Mouse (Mus musculus): ENCODE results near the gene Syde2. TPM values are rescaled to one million over a fixed set of nuclear protein-coding genes. Genes with fewer than 3 reads are reported as not detected.

Gene Syde2
- total and polyA plus RNA-seq, 3 experiments = 0.10 to 0.30 TPM; not detected in 1

GRCm38 (mm10) chr3:145952945-145953344, 34.7 kb upstream of the Syde2 start:
- no peak overlapping the region for H3K27ac ChIP-seq (ENCODE audit: insufficient read depth, low read depth)
- TF ChIP-seq RAD21 (IDR thresholded peaks at IDR 0.05; ENCODE audit: low read depth, low read length) (no peak), ETS1 (conservative IDR thresholded peaks at IDR 0.05; ENCODE audit: low read depth, low read length) (no peak)
- no peaks in the 10 kb centered on the region for H3K79me2 ChIP-seq (replicated peaks; ENCODE audit: control insufficient read depth, extremely low read depth, insufficient read depth, poor library complexity, severe bottlenecking)
- dilution Hi-C loops (cut with MboI; ENCODE audit: extremely low pct_ligation_motif_present, extremely low pct_unique_long_range_greater_than_20kb, low sequenced_read_pairs) = no loop called here
- H3K9ac ChIP-seq (ENCODE audit: insufficient read depth, low read depth) = no peak overlapping the region
- H3K4me3 ChIP-seq (replicated peaks in 1 of 3; ENCODE audit: low read depth in 2 of 3, low read length in 2 of 3, poor library complexity in 1 of 3) = no peak overlapping the region
- in situ Hi-C loops (cut with MboI; ENCODE audit: low pct_ligation_motif_present, low pct_unique_long_range_greater_than_20kb, low sequenced_read_pairs) = no loop called here
- no peak overlapping the region for H3K4me2 ChIP-seq (ENCODE audit: insufficient read depth, low read depth, poor library complexity, severe bottlenecking)
- H3K36me3 ChIP-seq (replicated peaks in 1 of 2; ENCODE audit: control insufficient read depth in 1 of 2, insufficient read depth in 1 of 2, low read length in 1 of 2) = no peaks in the 10 kb centered on the region
- H3K27me3 ChIP-seq (replicated peaks) = no peaks in the 10 kb centered on the region
- H3K9me3 ChIP-seq (replicated peaks; ENCODE audit: low read length) = peaks cover 9% of the 10 kb centered on the region
- H3K4me1 ChIP-seq (ENCODE audit: control insufficient read depth in 1 of 2, insufficient read depth in 2 of 2) = peaks cover 0 to 18% of the 10 kb centered on the region in 2 experiments; a peak in 2 of 4 replicates
- DNase-seq (ENCODE audit: extremely low read depth) = no peak

- dilution Hi-C loops (cut with MboI; ENCODE audit: extremely low pct_ligation_motif_present, extremely low pct_unique_long_range_greater_than_20kb, low sequenced_read_pairs) (no loop called here), in situ Hi-C loops (cut with MboI; ENCODE audit: low pct_ligation_motif_present, low pct_unique_long_range_greater_than_20kb, low sequenced_read_pairs) (no loop called here)
- TF ChIP-seq ETS1 (conservative IDR thresholded peaks at IDR 0.05; ENCODE audit: low read depth, low read length) = no peak
- no peak for TF ChIP-seq ZNF384 (IDR thresholded peaks at IDR 0.05; ENCODE audit: low read depth, low read length)
- no peak for TF ChIP-seq BHLHE40 (IDR thresholded peaks at IDR 0.05; ENCODE audit: low read depth, low read length)
- TF ChIP-seq ZKSCAN1 (IDR thresholded peaks at IDR 0.05; ENCODE audit: borderline replicate concordance, low read depth, low read length) = no peak
- no peak for TF ChIP-seq TBP (conservative IDR thresholded peaks at IDR 0.05; ENCODE audit: low read depth, low read length)
- no peak for TF ChIP-seq POLR2A (IDR thresholded peaks at IDR 0.05; ENCODE audit: low read depth, low read length)
- TF ChIP-seq ELF1 (IDR thresholded peaks at IDR 0.05; ENCODE audit: low read depth, low read length) = no peak
- TF ChIP-seq POLR2AphosphoS2 (IDR thresholded peaks at IDR 0.05; ENCODE audit: low read depth, low read length) = no peak
- TF ChIP-seq UBTF (IDR thresholded peaks at IDR 0.05; ENCODE audit: low read depth, low read length) = no peak
- TF ChIP-seq EP300 (IDR thresholded peaks at IDR 0.05; ENCODE audit: low read length) = no peak
- no peak for TF ChIP-seq PAX5 (IDR thresholded peaks at IDR 0.05; ENCODE audit: low read length)
- TF ChIP-seq ZC3H11A (IDR thresholded peaks at IDR 0.05; ENCODE audit: low read depth, low read length) = no peak
- no peak for TF ChIP-seq SMC3 (IDR thresholded peaks at IDR 0.05; ENCODE audit: low read depth, low read length)
- H3K4me1 ChIP-seq (ENCODE audit: control insufficient read depth in 1 of 2, insufficient read depth in 2 of 2) = peaks cover 0 to 18% of the 10 kb centered on the region in 2 experiments; a peak in 2 of 4 replicates
- H3K27me3 ChIP-seq (replicated peaks) = no peaks in the 10 kb centered on the region
- no peak overlapping the region for H3K9ac ChIP-seq (ENCODE audit: insufficient read depth, low read depth)
- H3K9me3 ChIP-seq (replicated peaks; ENCODE audit: low read length) = peaks cover 9% of the 10 kb centered on the region
- no peaks in the 10 kb centered on the region for H3K36me3 ChIP-seq (replicated peaks in 1 of 2; ENCODE audit: control insufficient read depth in 1 of 2, insufficient read depth in 1 of 2, low read length in 1 of 2)
- H3K79me2 ChIP-seq (replicated peaks; ENCODE audit: control insufficient read depth, extremely low read depth, insufficient read depth, poor library complexity, severe bottlenecking) = no peaks in the 10 kb centered on the region
- no peak overlapping the region for H3K27ac ChIP-seq (ENCODE audit: insufficient read depth, low read depth)
- H3K4me3 ChIP-seq (replicated peaks in 1 of 3; ENCODE audit: low read depth in 2 of 3, low read length in 2 of 3, poor library complexity in 1 of 3) = no peak overlapping the region
- H3K4me2 ChIP-seq (ENCODE audit: insufficient read depth, low read depth, poor library complexity, severe bottlenecking) = no peak overlapping the region
- no peak for DNase-seq (ENCODE audit: extremely low read depth)
These were observed 34.3 kb upstream of the Syde2 start for GRCm38 (mm10) chr3:145953411-145953810.

- no peak overlapping the region for H3K9ac ChIP-seq (ENCODE audit: insufficient read depth, low read depth)
- in situ Hi-C loops (cut with MboI; ENCODE audit: low pct_ligation_motif_present, low pct_unique_long_range_greater_than_20kb, low sequenced_read_pairs) (no loop called here), dilution Hi-C loops (cut with MboI; ENCODE audit: extremely low pct_ligation_motif_present, extremely low pct_unique_long_range_greater_than_20kb, low sequenced_read_pairs) (no loop called here)
- no peaks in the 10 kb centered on the region for H3K27me3 ChIP-seq (replicated peaks)
- no peaks in the 10 kb centered on the region for H3K4me1 ChIP-seq (ENCODE audit: control insufficient read depth in 1 of 2, insufficient read depth in 2 of 2)
- no peak overlapping the region for H3K27ac ChIP-seq (ENCODE audit: insufficient read depth, low read depth)
- peaks cover 9% of the 10 kb centered on the region for H3K9me3 ChIP-seq (replicated peaks; ENCODE audit: low read length)
- no peak overlapping the region for H3K4me3 ChIP-seq (replicated peaks in 1 of 3; ENCODE audit: low read depth in 2 of 3, low read length in 2 of 3, poor library complexity in 1 of 3)
- H3K79me2 ChIP-seq (replicated peaks; ENCODE audit: control insufficient read depth, extremely low read depth, insufficient read depth, poor library complexity, severe bottlenecking) = no peaks in the 10 kb centered on the region
- TF ChIP-seq IRF4 (IDR thresholded peaks at IDR 0.05; ENCODE audit: low read depth, low read length) = no peak
- TF ChIP-seq ZKSCAN1 (IDR thresholded peaks at IDR 0.05; ENCODE audit: borderline replicate concordance, low read depth, low read length) = no peak
- no peak for TF ChIP-seq MAFK (IDR thresholded peaks at IDR 0.05; ENCODE audit: insufficient replicate concordance, low read length)
- no peak for TF ChIP-seq TBP (conservative IDR thresholded peaks at IDR 0.05; ENCODE audit: low read depth, low read length)
- no peak for TF ChIP-seq NRF1 (IDR thresholded peaks at IDR 0.05; ENCODE audit: low read depth, low read length)
- no peak for TF ChIP-seq MEF2A (IDR thresholded peaks at IDR 0.05; ENCODE audit: borderline replicate concordance, low read depth, low read length)
- TF ChIP-seq PAX5 (IDR thresholded peaks at IDR 0.05; ENCODE audit: low read length) = no peak
- TF ChIP-seq EP300 (IDR thresholded peaks at IDR 0.05; ENCODE audit: low read length) = no peak
- no peak for TF ChIP-seq USF2 (conservative IDR thresholded peaks at IDR 0.05; ENCODE audit: low read depth, low read length)
- TF ChIP-seq KAT2A (IDR thresholded peaks at IDR 0.05; ENCODE audit: insufficient replicate concordance, low read length) = no peak
- no peak for TF ChIP-seq ELF1 (IDR thresholded peaks at IDR 0.05; ENCODE audit: low read depth, low read length)
- no peak for TF ChIP-seq CHD2 (IDR thresholded peaks at IDR 0.05; ENCODE audit: low read length)
- no peak for TF ChIP-seq TCF12 (IDR thresholded peaks at IDR 0.05; ENCODE audit: low read depth, low read length)
- no peak for TF ChIP-seq POLR2A (IDR thresholded peaks at IDR 0.05; ENCODE audit: low read depth, low read length)
- TF ChIP-seq ZC3H11A (IDR thresholded peaks at IDR 0.05; ENCODE audit: low read depth, low read length) = no peak
- no peaks in the 10 kb centered on the region for H3K36me3 ChIP-seq (replicated peaks in 1 of 2; ENCODE audit: control insufficient read depth in 1 of 2, insufficient read depth in 1 of 2, low read length in 1 of 2)
- no peak for DNase-seq (ENCODE audit: extremely low read depth)
- no peak overlapping the region for H3K4me2 ChIP-seq (ENCODE audit: insufficient read depth, low read depth, poor library complexity, severe bottlenecking)
These were observed 27.8 kb upstream of the Syde2 start for GRCm38 (mm10) chr3:145959824-145960223.

All from CH12.LX (cell line).